Mouse (Mus musculus) liver, postnatal 0 days (tissue): Measurements from ENCODE around the gene Afg1l.

Experiments used
- CTCF ChIP-seq: sonication (generic); IDR thresholded peaks from 2 replicates; pipeline ENCODE4 v1.5.1; 2016; ENCODE audit warnings: antibody characterized with exemption, low read depth
- EP300 ChIP-seq: IDR thresholded peaks from 2 replicates; pipeline ENCODE4 v1.6.1; 2016; ENCODE audit warnings: antibody characterized with exemption, low read depth, mild to moderate bottlenecking

DNA sequence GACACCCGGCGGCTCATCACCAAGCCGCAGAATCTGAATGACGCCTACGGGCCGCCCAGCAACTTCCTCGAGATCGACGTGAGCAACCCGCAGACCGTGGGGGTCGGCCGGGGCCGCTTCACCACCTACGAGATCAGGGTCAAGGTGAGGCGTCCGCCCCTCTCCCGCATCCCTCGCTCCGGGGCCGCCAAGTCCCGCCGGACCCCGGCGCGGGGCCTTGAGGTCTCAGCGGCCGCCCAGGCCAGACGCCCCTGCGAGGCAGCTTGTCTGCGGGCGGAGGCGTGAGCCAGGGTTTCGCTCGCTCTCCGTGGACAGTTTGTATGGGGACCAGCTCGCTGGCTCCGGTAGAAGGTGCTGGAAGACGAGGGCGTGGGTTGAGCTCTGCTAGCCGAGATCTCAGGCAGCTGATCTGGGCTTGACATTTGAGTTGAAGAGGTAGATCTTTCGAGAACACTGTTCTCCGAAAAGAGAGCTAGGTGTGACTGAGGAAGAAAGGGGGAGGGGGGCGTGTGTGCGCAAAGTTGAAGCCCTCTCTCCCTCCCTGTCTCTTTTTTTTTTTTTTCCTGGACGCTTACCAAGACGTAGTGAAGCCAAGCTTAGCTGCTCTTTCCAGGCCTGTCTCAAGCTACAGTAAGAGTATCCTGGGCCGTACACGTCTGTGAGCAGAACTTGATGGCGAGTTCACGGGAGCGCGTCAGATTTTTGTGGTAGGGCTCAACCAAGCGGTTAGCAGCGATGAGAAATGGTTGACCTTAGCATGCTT is 24.2 kb upstream of the Afg1l start:
- TF ChIP-seq CTCF: no peak
- no peak for TF ChIP-seq EP300
